Mouse (Mus musculus) olfactory bulb, adult 2 months (tissue): ENCODE results near the gene Klc3. TPM values are rescaled to one million over a fixed set of nuclear protein-coding genes. Genes with fewer than 3 reads are reported as not detected.

Experiments
- H3K27ac ChIP-seq: fragments of 200-500 bp; 2 replicates; pipeline ENCODE4 v1.5.1; 2012; ENCODE audit warnings: low read depth, low read length; ENCODE audit not compliant: insufficient read depth
- H3K4me1 ChIP-seq: fragments of 200-500 bp; 2 replicates; pipeline ENCODE4 v1.6.1; 2012; ENCODE audit warnings: low read length; ENCODE audit not compliant: control insufficient read depth, insufficient read depth
- H3K4me3 ChIP-seq: fragments of 200-500 bp; 2 replicates; pipeline ENCODE4 v1.5.1; 2012; ENCODE audit warnings: mild to moderate bottlenecking, low read depth, low read length, moderate library complexity; ENCODE audit not compliant: insufficient read depth
- CTCF ChIP-seq: fragments of 200-500 bp; IDR thresholded peaks from 2 replicates; pipeline ENCODE4 v1.5.1; 2012; ENCODE audit warnings: low read depth, mild to moderate bottlenecking, low read length, moderate library complexity; ENCODE audit not compliant: insufficient read depth
- POLR2A ChIP-seq: fragments of 200-500 bp; IDR thresholded peaks from 2 replicates; pipeline ENCODE4 v1.6.1; 2012; ENCODE audit warnings: mild to moderate bottlenecking, low read depth, low read length, moderate library complexity; ENCODE audit not compliant: insufficient read depth
- WGBS: fragments of 180-500 bp; shearing (Covaris S2); methylation state at CpG from one replicate; pipeline ENCODE4 v1.1.7; 2018; 5-methylcytosine and 5-hydroxymethylcytosine counted together
- polyA plus RNA-seq: library from polyadenylated mRNA; stranded (reverse); fragments of >200 nt; gene quantifications from 2 replicates; pipeline ENCODE4 v1.2.4, GENCODE M21; 2012; ENCODE audit warnings: low replicate concordance; ENCODE audit not compliant: missing spikeins, insufficient read depth, insufficient read length

The Klc3 gene
- polyA plus RNA-seq, 1 experiment = not detected

- WGBS = 91% methylated on average over 6 of the region's 6 CpGs
- Histone ChIP-seq H3K4me3 (no peak overlapping the region), H3K27ac (no peak overlapping the region), H3K4me1 (no peaks in the 10 kb centered on the region)
- TF ChIP-seq CTCF (no peak), POLR2A (no peak)
Observed at GRCm38 (mm10) chr7:19430402-19430801, 26.5 kb upstream of the Klc3 start.

- WGBS = 78% methylated on average over 8 of the region's 8 CpGs
- TF ChIP-seq CTCF = no peak
- no peak for TF ChIP-seq POLR2A
- Histone ChIP-seq H3K4me3 (no peak overlapping the region), H3K4me1 (no peaks in the 10 kb centered on the region), H3K27ac (no peak overlapping the region)
Observed at GRCm38 (mm10) chr7:19429726-19430125, 25.8 kb upstream of the Klc3 start.

GRCm38 (mm10) chr7:19427999-19428650 lies 24.2 kb upstream of the Klc3 start:
- 77% methylated on average over 15 of the region's 15 CpGs for WGBS
- Histone ChIP-seq H3K4me3 (no peak overlapping the region), H3K27ac (no peak overlapping the region), H3K4me1 (no peaks in the 10 kb centered on the region)
- TF ChIP-seq CTCF (no peak), POLR2A (no peak)

- no peak for TF ChIP-seq POLR2A
- no peak for TF ChIP-seq CTCF
- WGBS = 94% methylated on average over 6 of the region's 6 CpGs
- Histone ChIP-seq H3K27ac (no peak overlapping the region), H3K4me3 (no peak overlapping the region), H3K4me1 (no peaks in the 10 kb centered on the region)
Observed at GRCm38 (mm10) chr7:19426888-19427287, 23.0 kb upstream of the Klc3 start.

GRCm38 (mm10) chr7:19426349-19426748 lies 22.4 kb upstream of the Klc3 start:
- TF ChIP-seq POLR2A (no peak), CTCF (no peak)
- 83% methylated on average over 6 of the region's 6 CpGs for WGBS
- Histone ChIP-seq H3K4me3 (no peak overlapping the region), H3K27ac (no peak overlapping the region), H3K4me1 (0 out of 2 replicates have a peak, but pooled peaks cover 2% of the 10 kb centered on the region)

GRCm38 (mm10) chr7:19424051-19424450 lies 20.1 kb upstream of the Klc3 start:
- peaks cover 6% of the 10 kb centered on the region for H3K4me1 ChIP-seq
- H3K27ac ChIP-seq = no peak overlapping the region
- WGBS = 77% methylated on average over 4 of the region's 4 CpGs
- TF ChIP-seq CTCF (no peak), POLR2A (no peak)
- no peak overlapping the region for H3K4me3 ChIP-seq

- no peak overlapping the region for H3K27ac ChIP-seq
- TF ChIP-seq CTCF (no peak), POLR2A (no peak)
- WGBS = 89% methylated on average over 3 of the region's 3 CpGs
Observed at GRCm38 (mm10) chr7:19423083-19423482, 19.2 kb upstream of the Klc3 start.

GRCm38 (mm10) chr7:19420821-19421636 lies 17.1 kb upstream of the Klc3 start:
- WGBS = 10% methylated on average over 43 of the region's 43 CpGs
- TF ChIP-seq CTCF (no peak), POLR2A (no peak)
- Histone ChIP-seq H3K4me1 (peaks cover 6% of the 10 kb centered on the region), H3K4me3 (peak overlapping the region; percentile 28), H3K27ac (no peak overlapping the region)

More at GRCm38 (mm10) chr7:19423083-19423482, 19.2 kb upstream of the Klc3 start:
- Histone ChIP-seq H3K4me3 (no peak overlapping the region), H3K4me1 (peaks cover 6% of the 10 kb centered on the region)

- WGBS = 7% methylated on average over 28 of the region's 28 CpGs
- Histone ChIP-seq H3K4me1 (peaks cover 6% of the 10 kb centered on the region), H3K27ac (no peak overlapping the region), H3K4me3 (no peak overlapping the region)
- TF ChIP-seq CTCF (no peak), POLR2A (no peak)
Observed at GRCm38 (mm10) chr7:19420121-19420520, 16.2 kb upstream of the Klc3 start.

GRCm38 (mm10) chr7:19416590-19416989 lies 12.7 kb upstream of the Klc3 start:
- no peak overlapping the region for H3K4me3 ChIP-seq
- no peak overlapping the region for H3K27ac ChIP-seq
- WGBS = 80% methylated on average over 15 of the region's 15 CpGs
- TF ChIP-seq CTCF = no peak
- no peak for TF ChIP-seq POLR2A
- peaks cover 6% of the 10 kb centered on the region for H3K4me1 ChIP-seq
